Mouse (Mus musculus) kidney, adult 2 months (tissue): ENCODE results near the gene Kcne3.

ENCODE experiments used
- CTCF ChIP-seq: fragments of 200-500 bp; conservative IDR thresholded peaks from 2 replicates; pipeline ENCODE4 v1.5.1; 2011; ENCODE audit warnings: low read depth, mild to moderate bottlenecking, control low read depth, low read length, moderate library complexity, mixed read lengths; ENCODE audit not compliant: insufficient read depth, insufficient read length
- POLR2A ChIP-seq: fragments of 200-500 bp; IDR thresholded peaks from one replicate; pipeline ENCODE4 v1.6.1; 2011; ENCODE audit warnings: low read depth, low read length, control low read depth

DNA sequence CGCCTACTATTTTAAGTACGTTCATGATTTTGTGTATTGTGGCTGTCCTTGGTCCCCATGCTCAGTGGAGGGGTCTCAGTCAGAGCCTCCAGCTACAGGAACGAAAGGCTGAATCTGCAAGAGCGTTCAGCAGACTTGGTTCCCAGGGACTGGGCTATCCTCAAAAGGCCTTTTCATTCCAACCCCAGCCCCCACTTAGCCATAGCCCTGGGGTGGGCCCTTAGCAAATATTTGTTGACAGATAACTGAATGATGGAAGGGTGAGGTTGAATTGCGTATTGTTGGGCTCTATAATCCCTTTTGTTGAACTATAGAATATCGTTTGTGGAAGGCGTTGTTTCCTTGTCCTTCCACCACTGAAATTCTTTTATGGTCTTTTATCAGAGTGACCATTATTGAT is 49.8 kb upstream of the Kcne3 start:
- TF ChIP-seq CTCF = no peak
- TF ChIP-seq POLR2A = no peak
